Comparison of ENCODE assay signal across 25 mouse cellular contexts in genomic region chr17:74941393-74941792, GRCm38 (mm10).
"Had no signal": no experiment of that assay in that cellular context is flagged by ENCODE, and none has a peak within 500 bp of the region (broad histone marks: within the 10 kb centered on the region; RNA-seq: fewer than 3 reads in every experiment).

No protein-coding gene starts in this region.

- H3K36me3 ChIP-seq: heart, embryonic 13.5 days; heart, embryonic 15.5 days; intestine, embryonic 15.5 days; limb, embryonic 13.5 days; liver, embryonic 13.5 days had no signal

- H3K9ac ChIP-seq: forebrain, postnatal 0 days; heart, embryonic 13.5 days; heart, embryonic 15.5 days; hindbrain, embryonic 14.5 days; intestine, embryonic 15.5 days; limb, embryonic 13.5 days; liver, embryonic 13.5 days had no signal

- DNase-seq: forebrain, postnatal 0 days; gastrocnemius, postnatal 14 days; gastrocnemius, postnatal 36 days; heart, adult 2 months; heart, postnatal 14 days; heart, postnatal 36 days; kidney, adult 18-20 months; kidney, adult 8-10 months; kidney, postnatal 10 days; kidney, postnatal 25 days; kidney, postnatal 4 days; liver; liver, embryonic 13.5 days had no signal

- H3K9me3 ChIP-seq: heart, embryonic 13.5 days; heart, embryonic 15.5 days; intestine, embryonic 15.5 days; limb, embryonic 13.5 days; liver, embryonic 13.5 days had no signal

- H3K27me3 ChIP-seq: heart, embryonic 13.5 days; heart, embryonic 15.5 days; intestine, embryonic 15.5 days; limb, embryonic 13.5 days; liver, embryonic 13.5 days had no signal

- H3K4me3 ChIP-seq: heart, adult 2 months; heart, embryonic 13.5 days; heart, embryonic 15.5 days; intestine, embryonic 15.5 days; layer of hippocampus, adult 2 months; left cerebral cortex, adult 2 months; limb, embryonic 13.5 days; liver, embryonic 13.5 days had no signal

- ATAC-seq: forebrain, postnatal 0 days; hindbrain, embryonic 16.5 days; inflammation-experienced regulatory T-cells, adult 6 months; intestine, embryonic 15.5 days; intestine, postnatal 0 days had no signal

- H3K27ac ChIP-seq: heart, adult 2 months; heart, embryonic 13.5 days; heart, embryonic 15.5 days; hindbrain, embryonic 14.5 days; intestine, embryonic 15.5 days; layer of hippocampus, adult 2 months; left cerebral cortex, adult 2 months; liver, embryonic 13.5 days had no signal

- H3K4me2 ChIP-seq: heart, embryonic 11.5 days; heart, embryonic 13.5 days; heart, embryonic 15.5 days; hindbrain, embryonic 14.5 days; intestine, embryonic 15.5 days; limb, embryonic 13.5 days; liver, embryonic 11.5 days; liver, embryonic 13.5 days had no signal

- H3K4me1 ChIP-seq: heart, embryonic 15.5 days; intestine, embryonic 15.5 days; liver, embryonic 13.5 days had no signal
